Mouse (Mus musculus) bone marrow macrophage, adult 2 months (primary cell): ENCODE results near the gene Edn3. TPM values are rescaled to one million over a fixed set of nuclear protein-coding genes. Genes with fewer than 3 reads are reported as not detected.

ENCODE experiments used
- H3K27ac ChIP-seq: 2 replicates; pipeline ENCODE4 v1.5.1; 2012; ENCODE audit warnings: low read depth, low read length; ENCODE audit not compliant: insufficient read depth
- H3K4me1 ChIP-seq: 2 replicates; pipeline ENCODE4 v1.6.1; 2012; ENCODE audit warnings: low read length; ENCODE audit not compliant: control insufficient read depth, insufficient read depth
- H3K4me3 ChIP-seq: 2 replicates; pipeline ENCODE4 v1.5.1; 2012; ENCODE audit warnings: mild to moderate bottlenecking, low read length, moderate library complexity; ENCODE audit not compliant: insufficient read depth
- CTCF ChIP-seq: IDR thresholded peaks from 2 replicates; pipeline ENCODE4 v1.5.1; 2012; ENCODE audit warnings: low read depth, mild to moderate bottlenecking, low read length, moderate library complexity
- POLR2A ChIP-seq: IDR thresholded peaks from 2 replicates; pipeline ENCODE4 v1.6.1; 2012; ENCODE audit warnings: mild to moderate bottlenecking, low read depth, low read length, borderline replicate concordance
- polyA plus RNA-seq: library from polyadenylated mRNA; stranded (reverse); fragments of >200 nt; gene quantifications from 2 replicates; pipeline ENCODE4 v1.2.4, GENCODE M21; 2012; ENCODE audit not compliant: missing spikeins, insufficient read depth, insufficient read length

Gene Edn3
- polyA plus RNA-seq, 1 experiment, result not detected

- Histone ChIP-seq H3K4me3 (no peak overlapping the region), H3K27ac (no peak overlapping the region), H3K4me1 (no peaks in the 10 kb centered on the region)
- TF ChIP-seq CTCF (no peak), POLR2A (no peak)
Measured at GRCm38 (mm10) chr2:174833608-174834007, 73.2 kb downstream of the Edn3 start.

Other genes starting within 250 kb of the Edn3 start
- gene Zfp831, start 117.1 kb upstream of the Edn3 start, polyA plus RNA-seq, result not detected in 2 replicates
- 5.5 TPM in 1 of 2 replicates, not detected in the other for gene Gm14444, start 249.6 kb downstream of the Edn3 start, polyA plus RNA-seq